Mouse (Mus musculus) MEL (cell line): ENCODE measurements around the gene Plcb4. TPM values are rescaled to one million over a fixed set of nuclear protein-coding genes. Genes with fewer than 3 reads are reported as not detected.

Experiments
- DNase-seq: peaks from one replicate; pipeline ENCODE4 v3.0.0; 2011; ENCODE audit warnings: low read depth, low spot score
- H3K27ac ChIP-seq: 2 replicates; pipeline ENCODE4 v1.5.1; 2012; ENCODE audit warnings: low read depth, mild to moderate bottlenecking, control low read depth, low read length, moderate library complexity; ENCODE audit not compliant: control insufficient read depth
- H3K27me3 ChIP-seq, 2 experiments: fragments of 150-350 bp in 1 of 2; sonication (generic) in 1 of 2; 2 replicates each; pipeline ENCODE4 v1.6.1; 2012; ENCODE audit warnings: low read length in 2 of 2, mild to moderate bottlenecking in 2 of 2, improper control_type of control experiment in 1 of 2, moderate library complexity in 1 of 2; ENCODE audit not compliant: insufficient read depth in 2 of 2, control insufficient read depth in 1 of 2
- H3K36me3 ChIP-seq, 2 experiments: 2 replicates each; pipeline ENCODE4 v1.6.1; 2012 to 2014; ENCODE audit warnings: low read length in 2 of 2, improper control_type of control experiment in 1 of 2, inconsistent platforms in 1 of 2, mild to moderate bottlenecking in 1 of 2; ENCODE audit not compliant: insufficient read depth in 2 of 2, control insufficient read depth in 1 of 2
- H3K4me1 ChIP-seq, 2 experiments: fragments of 150-350 bp in 1 of 2; sonication (generic) in 1 of 2; 2 replicates each; pipeline ENCODE4 v1.6.1; 2012; ENCODE audit warnings: low read length in 2 of 2, improper control_type of control experiment in 1 of 2, mild to moderate bottlenecking in 1 of 2; ENCODE audit not compliant: insufficient read depth in 2 of 2, control insufficient read depth in 1 of 2
- H3K4me3 ChIP-seq, 2 experiments: fragments of 150-350 bp in 1 of 2; sonication (generic) in 1 of 2; 2 replicates each; pipeline ENCODE4 v1.5.1; 2012; ENCODE audit warnings: low read depth in 2 of 2, low read length in 2 of 2, mild to moderate bottlenecking in 2 of 2, moderate library complexity in 2 of 2, control low read depth in 1 of 2, improper control_type of control experiment in 1 of 2; ENCODE audit not compliant: control insufficient read depth in 1 of 2, insufficient read depth in 1 of 2
- H3K79me2 ChIP-seq: 2 replicates; pipeline ENCODE4 v1.6.1; 2012; ENCODE audit warnings: mild to moderate bottlenecking, low read length, moderate library complexity; ENCODE audit not compliant: control insufficient read depth, poor library complexity, insufficient read depth
- H3K9ac ChIP-seq: 2 replicates; pipeline ENCODE4 v1.6.1; 2012; ENCODE audit warnings: low read depth, mild to moderate bottlenecking, control low read depth, low read length, moderate library complexity; ENCODE audit not compliant: control insufficient read depth, poor library complexity, severe bottlenecking
- H3K9me3 ChIP-seq: fragments of 150-350 bp; sonication (generic); replicated peaks from 2 replicates; pipeline ENCODE4 v1.6.1; 2012; ENCODE audit warnings: mild to moderate bottlenecking, low read length, improper control_type of control experiment, moderate library complexity; ENCODE audit not compliant: insufficient read depth
- BHLHE40 ChIP-seq: IDR thresholded peaks from 2 replicates; pipeline ENCODE4 v1.6.1; 2012; ENCODE audit warnings: low read depth, mild to moderate bottlenecking, inconsistent platforms, low read length, improper control_type of control experiment, borderline replicate concordance
- CHD1 ChIP-seq: IDR thresholded peaks from 2 replicates; pipeline ENCODE4 v1.6.1; 2012; ENCODE audit warnings: low read depth, mild to moderate bottlenecking, inconsistent platforms, low read length, improper control_type of control experiment
- CHD2 ChIP-seq: IDR thresholded peaks from 2 replicates; pipeline ENCODE4 v1.6.1; 2011; ENCODE audit warnings: low read length, improper control_type of control experiment
- CTCF ChIP-seq, 3 experiments: IDR thresholded peaks in 2 of 3; conservative IDR thresholded peaks in 1 of 3; 2 replicates each; pipeline ENCODE4 v1.5.1; 2011 to 2012; ENCODE audit warnings: low read length in 3 of 3, low read depth in 2 of 3, mild to moderate bottlenecking in 2 of 3, improper control_type of control experiment in 1 of 3, inconsistent platforms in 1 of 3, mixed read lengths in 1 of 3, moderate library complexity in 1 of 3; ENCODE audit not compliant: control insufficient read depth in 1 of 3, insufficient read depth in 1 of 3, poor library complexity in 1 of 3, severe bottlenecking in 1 of 3
- ELF1 ChIP-seq: IDR thresholded peaks from 2 replicates; pipeline ENCODE4 v1.6.1; 2014; ENCODE audit warnings: low read depth, mild to moderate bottlenecking, inconsistent platforms, low read length, improper control_type of control experiment, moderate library complexity
- EP300 ChIP-seq, 2 experiments: IDR thresholded peaks; 2 replicates each; pipeline ENCODE4 v1.6.1; 2011; ENCODE audit warnings: improper control_type of control experiment in 2 of 2, low read length in 2 of 2, low read depth in 1 of 2, mild to moderate bottlenecking in 1 of 2
- GATA1 ChIP-seq: IDR thresholded peaks from 2 replicates; pipeline ENCODE4 v1.6.1; 2011; ENCODE audit warnings: low read depth, low read length, improper control_type of control experiment
- HCFC1 ChIP-seq: IDR thresholded peaks from 2 replicates; pipeline ENCODE4 v1.6.1; 2012; ENCODE audit warnings: low read depth, mild to moderate bottlenecking, inconsistent platforms, low read length, improper control_type of control experiment, moderate library complexity
- JUND ChIP-seq: IDR thresholded peaks from 2 replicates; pipeline ENCODE4 v1.6.1; 2011; ENCODE audit warnings: low read depth, mild to moderate bottlenecking, improper control_type of control experiment, low read length
- MAFK ChIP-seq: IDR thresholded peaks from 2 replicates; pipeline ENCODE4 v1.6.1; 2011; ENCODE audit warnings: low read depth, mild to moderate bottlenecking, low read length, improper control_type of control experiment, borderline replicate concordance
- MAX ChIP-seq: IDR thresholded peaks from 2 replicates; pipeline ENCODE4 v1.6.1; 2011; ENCODE audit warnings: low read length, improper control_type of control experiment
- MAZ ChIP-seq: IDR thresholded peaks from 2 replicates; pipeline ENCODE4 v1.6.1; 2012; ENCODE audit warnings: low read depth, mild to moderate bottlenecking, inconsistent platforms, low read length, improper control_type of control experiment
- MEF2A ChIP-seq: IDR thresholded peaks from 2 replicates; pipeline ENCODE4 v1.6.1; 2014; ENCODE audit warnings: low read depth, mild to moderate bottlenecking, inconsistent platforms, low read length, improper control_type of control experiment; ENCODE audit not compliant: poor library complexity, insufficient replicate concordance, severe bottlenecking; ENCODE audit errors: extremely low read depth
- MXI1 ChIP-seq: IDR thresholded peaks from 2 replicates; pipeline ENCODE4 v1.6.1; 2011; ENCODE audit warnings: mild to moderate bottlenecking, low read depth, low read length, improper control_type of control experiment
- MYB ChIP-seq: IDR thresholded peaks from 2 replicates; pipeline ENCODE4 v1.6.1; 2011; ENCODE audit warnings: mild to moderate bottlenecking, low read depth, low read length, improper control_type of control experiment
- MYC ChIP-seq: IDR thresholded peaks from 2 replicates; pipeline ENCODE4 v1.6.1; 2011; ENCODE audit warnings: low read depth, mild to moderate bottlenecking, low read length, improper control_type of control experiment, moderate library complexity
- NRF1 ChIP-seq: IDR thresholded peaks from 2 replicates; pipeline ENCODE4 v1.6.1; 2014; ENCODE audit warnings: low read depth, mild to moderate bottlenecking, inconsistent platforms, low read length, improper control_type of control experiment, moderate library complexity; ENCODE audit not compliant: poor library complexity, insufficient read depth, severe bottlenecking
- POLR2AphosphoS2 ChIP-seq: IDR thresholded peaks from 2 replicates; pipeline ENCODE4 v1.6.1; 2011; ENCODE audit warnings: low read length, improper control_type of control experiment
- POLR2AphosphoS5 ChIP-seq: IDR thresholded peaks from 2 replicates; pipeline ENCODE4 v1.6.1; 2012; ENCODE audit warnings: low read depth, borderline replicate concordance, mild to moderate bottlenecking, inconsistent platforms, low read length, moderate library complexity, mixed read lengths
- RAD21 ChIP-seq: IDR thresholded peaks from 2 replicates; pipeline ENCODE4 v1.6.1; 2011; ENCODE audit warnings: mild to moderate bottlenecking, low read depth, low read length, improper control_type of control experiment
- SIN3A ChIP-seq: IDR thresholded peaks from 2 replicates; pipeline ENCODE4 v1.6.1; 2012; ENCODE audit warnings: low read length, improper control_type of control experiment, inconsistent platforms
- SMC3 ChIP-seq: IDR thresholded peaks from 2 replicates; pipeline ENCODE4 v1.6.1; 2011; ENCODE audit warnings: low read depth, low read length, improper control_type of control experiment
- TAL1 ChIP-seq: IDR thresholded peaks from 2 replicates; pipeline ENCODE4 v1.6.1; 2012; ENCODE audit warnings: mild to moderate bottlenecking, inconsistent platforms, low read length, moderate library complexity, mixed read lengths
- TCF12 ChIP-seq: IDR thresholded peaks from 2 replicates; pipeline ENCODE4 v1.6.1; 2014; ENCODE audit warnings: low read depth, mild to moderate bottlenecking, inconsistent platforms, low read length, improper control_type of control experiment, moderate library complexity
- UBTF ChIP-seq: IDR thresholded peaks from 2 replicates; pipeline ENCODE4 v1.6.1; 2012; ENCODE audit warnings: low read depth, mild to moderate bottlenecking, inconsistent platforms, low read length, improper control_type of control experiment, moderate library complexity, borderline replicate concordance; ENCODE audit not compliant: insufficient read depth
- USF2 ChIP-seq, 2 experiments: IDR thresholded peaks; 2 replicates each; pipeline ENCODE4 v1.6.1; 2011 to 2012; ENCODE audit warnings: improper control_type of control experiment in 2 of 2, low read length in 2 of 2, borderline replicate concordance in 1 of 2, inconsistent platforms in 1 of 2, low read depth in 1 of 2, mild to moderate bottlenecking in 1 of 2; ENCODE audit not compliant: insufficient read depth in 1 of 2
- ZKSCAN1 ChIP-seq: IDR thresholded peaks from 2 replicates; pipeline ENCODE4 v1.6.1; 2012; ENCODE audit warnings: low read depth, mild to moderate bottlenecking, inconsistent platforms, low read length, improper control_type of control experiment, moderate library complexity
- ZMIZ1 ChIP-seq: IDR thresholded peaks from 2 replicates; pipeline ENCODE4 v1.6.1; 2012; ENCODE audit warnings: low read depth, mild to moderate bottlenecking, inconsistent platforms, low read length, improper control_type of control experiment, moderate library complexity
- polyA plus RNA-seq, 2 experiments: library from polyadenylated mRNA; stranded (reverse) in 1 of 2; unstranded in 1 of 2; fragments of >175 nt in 1 of 2; fragments of >200 nt in 1 of 2; gene quantifications; 2 replicates each; pipeline versions ENCODE4 v1.2.1 to v1.2.4; 2012; ENCODE audit warnings: low replicate concordance in 2 of 2, low read depth in 1 of 2; ENCODE audit not compliant: insufficient read length in 2 of 2, insufficient read depth in 1 of 2, missing spikeins in 1 of 2
- total RNA-seq: library from RNA; depleted of rRNA; stranded (reverse); fragments of 300-350 nt; gene quantifications from 2 replicates; pipeline ENCODE4 v1.2.3, GENCODE M21; 2012

Gene Plcb4
- total and polyA plus RNA-seq, 3 experiments = not detected

DNA sequence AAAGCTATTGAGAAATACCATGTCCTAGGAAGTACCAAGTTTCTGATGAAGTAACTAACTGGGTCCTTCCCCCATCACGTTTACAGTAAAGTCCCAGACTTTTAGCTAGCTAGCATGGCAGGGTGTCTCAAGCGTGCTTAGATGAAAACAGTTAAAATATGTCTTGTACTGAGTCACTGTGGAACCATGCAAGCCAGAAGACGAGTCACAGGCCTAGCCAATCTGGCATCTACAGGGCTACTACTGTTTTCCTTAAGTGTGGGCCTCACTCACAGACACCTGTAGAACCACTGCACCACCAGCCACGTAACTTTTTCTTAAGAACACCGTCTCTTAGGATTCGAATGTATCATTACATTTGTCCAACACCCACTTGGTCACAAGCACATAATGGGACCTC lies 278.8 kb downstream of the Plcb4 start:
- Histone ChIP-seq H3K36me3 (no peaks in the 10 kb centered on the region), H3K27me3 (no peaks in the 10 kb centered on the region), H3K9me3 (no peaks in the 10 kb centered on the region), H3K27ac (no peak overlapping the region), H3K9ac (no peak overlapping the region), H3K4me3 (no peak overlapping the region), H3K4me1 (no peaks in the 10 kb centered on the region), H3K79me2 (no peaks in the 10 kb centered on the region)
- TF ChIP-seq GATA1 (no peak), SIN3A (no peak), EP300 (IDR thresholded peaks at IDR 0.05; ENCODE audit: low read depth in 1 of 2, low read length in 2 of 2) (no peak), POLR2AphosphoS5 (no peak), ZMIZ1 (no peak), BHLHE40 (no peak), MXI1 (no peak), TAL1 (no peak), MAFK (no peak), MYB (no peak), POLR2AphosphoS2 (no peak), CTCF (IDR thresholded peaks at IDR 0.05 in 2 of 3, conservative IDR thresholded peaks at IDR 0.05 in 1 of 3; ENCODE audit: control insufficient read depth in 1 of 3, insufficient read depth in 1 of 3, low read depth in 2 of 3, low read length in 3 of 3, poor library complexity in 1 of 3, severe bottlenecking in 1 of 3) (no peak), SMC3 (no peak), MEF2A (no peak), ELF1 (no peak), MYC (no peak), MAZ (no peak), RAD21 (no peak), TCF12 (no peak)
- DNase-seq = no peak

DNA sequence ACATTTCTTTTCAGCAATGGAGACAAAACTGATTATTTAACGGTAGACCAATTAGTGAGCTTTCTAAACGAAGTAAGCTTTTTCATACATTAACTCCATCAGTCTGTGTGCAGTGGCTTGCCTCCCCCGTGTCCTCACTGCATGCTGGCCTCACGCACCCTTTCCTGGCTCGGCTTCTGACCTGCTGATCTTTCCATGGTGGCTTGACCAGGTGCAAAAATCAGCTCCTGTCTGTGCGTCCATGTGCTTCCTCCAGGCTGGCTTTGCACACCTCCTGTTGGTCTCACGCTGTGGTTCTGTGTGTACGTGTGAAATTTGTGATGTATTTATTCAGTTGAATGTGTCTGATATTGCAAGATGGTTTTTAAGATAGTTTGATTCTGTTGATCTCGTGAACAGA lies 281.1 kb downstream of the Plcb4 start:
- H3K27ac ChIP-seq = no peak overlapping the region
- no peaks in the 10 kb centered on the region for H3K4me1 ChIP-seq
- H3K79me2 ChIP-seq = no peaks in the 10 kb centered on the region
- no peaks in the 10 kb centered on the region for H3K36me3 ChIP-seq
- TF ChIP-seq BHLHE40 (no peak), CHD1 (no peak), MAX (no peak), TCF12 (no peak), POLR2AphosphoS2 (no peak), NRF1 (no peak), ZMIZ1 (no peak), JUND (no peak), TAL1 (no peak), RAD21 (no peak), UBTF (no peak), HCFC1 (no peak), SIN3A (no peak), MAFK (no peak), ZKSCAN1 (no peak), CHD2 (no peak), USF2 (IDR thresholded peaks at IDR 0.05; ENCODE audit: borderline replicate concordance in 1 of 2, insufficient read depth in 1 of 2, low read depth in 1 of 2, low read length in 2 of 2) (no peak)
- no peak for DNase-seq
- H3K9me3 ChIP-seq = no peaks in the 10 kb centered on the region
- H3K9ac ChIP-seq = no peak overlapping the region
- H3K4me3 ChIP-seq = no peak overlapping the region
- no peaks in the 10 kb centered on the region for H3K27me3 ChIP-seq
